Mouse (Mus musculus): ENCODE results near the gene Tex21. TPM values are rescaled to one million over a fixed set of nuclear protein-coding genes. Genes with fewer than 3 reads are reported as not detected.

Tex21 gene
- not detected in 2 replicates for polyA plus RNA-seq (2016; fragmentation: Nextera tagmentation; extraction: Ambion mirVana)

GRCm38 (mm10) chr12:76246646-76247045 is at the start of gene Tex21:
Gene Tex21, minus strand, starts transcription at chr12:76246746.
- Histone ChIP-seq H3K27me3 (ENCODE audit: insufficient read depth, poor library complexity, severe bottlenecking) (no peaks in the 10 kb centered on the region), H3K36me3 (no peaks in the 10 kb centered on the region), H3K9me3 (no peaks in the 10 kb centered on the region), H3K4me3 (no peak within 1 kb of the TSS), H3K4me1 (replicated peaks) (no peaks in the 10 kb centered on the region), H3K27ac (no peak within 1 kb of the TSS)
- no peak for DNase-seq (ENCODE audit: low spot score)
- WGBS, result 85% methylated on average over 6 of the region's 6 CpGs

GRCm38 (mm10) chr12:76293192-76293591 is 46.6 kb upstream of the Tex21 start:
- H3K36me3 ChIP-seq, result peaks cover 93% of the 10 kb centered on the region
- 68% methylated on average over 7 of the region's 7 CpGs for WGBS

GRCm38 (mm10) chr12:76290271-76290670 is 43.7 kb upstream of the Tex21 start:
- H3K4me3 ChIP-seq, result no peak overlapping the region
- no peaks in the 10 kb centered on the region for H3K27me3 ChIP-seq (ENCODE audit: insufficient read depth, poor library complexity, severe bottlenecking)
- no peak overlapping the region for H3K27ac ChIP-seq
- H3K4me1 ChIP-seq (replicated peaks), result peaks cover 18% of the 10 kb centered on the region
- no peaks in the 10 kb centered on the region for H3K9me3 ChIP-seq
- WGBS, result 97% methylated on average over 2 of the region's 2 CpGs
- H3K36me3 ChIP-seq, result peaks cover 70% of the 10 kb centered on the region
- DNase-seq (ENCODE audit: low spot score), result no peak

More at GRCm38 (mm10) chr12:76293192-76293591, 46.6 kb upstream of the Tex21 start:
- H3K9me3 ChIP-seq, result no peaks in the 10 kb centered on the region
- no peak overlapping the region for H3K4me3 ChIP-seq
- H3K27ac ChIP-seq, result no peak overlapping the region
- H3K4me1 ChIP-seq (replicated peaks), result peaks cover 10% of the 10 kb centered on the region
- H3K27me3 ChIP-seq (ENCODE audit: insufficient read depth, poor library complexity, severe bottlenecking), result no peaks in the 10 kb centered on the region
- DNase-seq (ENCODE audit: low spot score), result peak; percentile 59

GRCm38 (mm10) chr12:76289428-76289827 is 42.9 kb upstream of the Tex21 start:
- 96% methylated on average over 12 of the region's 12 CpGs for WGBS
- Histone ChIP-seq H3K27ac (peak overlapping the region; percentile 70), H3K4me1 (replicated peaks) (peaks cover 18% of the 10 kb centered on the region), H3K4me3 (no peak overlapping the region), H3K36me3 (peaks cover 67% of the 10 kb centered on the region), H3K27me3 (ENCODE audit: insufficient read depth, poor library complexity, severe bottlenecking) (no peaks in the 10 kb centered on the region), H3K9me3 (no peaks in the 10 kb centered on the region)
- DNase-seq (ENCODE audit: low spot score), result no peak

GRCm38 (mm10) chr12:76288494-76288893 is 41.9 kb upstream of the Tex21 start:
- no peak for DNase-seq (ENCODE audit: low spot score)
- Histone ChIP-seq H3K27me3 (ENCODE audit: insufficient read depth, poor library complexity, severe bottlenecking) (no peaks in the 10 kb centered on the region), H3K9me3 (no peaks in the 10 kb centered on the region), H3K36me3 (peaks cover 67% of the 10 kb centered on the region), H3K4me1 (replicated peaks) (peaks cover 18% of the 10 kb centered on the region), H3K4me3 (no peak overlapping the region), H3K27ac (peak overlapping the region; percentile 70)
- 77% methylated on average over 5 of the region's 5 CpGs for WGBS

GRCm38 (mm10) chr12:76287986-76288385 is 41.4 kb upstream of the Tex21 start:
- 64% methylated on average over 8 of the region's 8 CpGs for WGBS

GRCm38 (mm10) chr12:76285418-76285817 is 38.9 kb upstream of the Tex21 start:
- peaks cover 18% of the 10 kb centered on the region for H3K4me1 ChIP-seq (replicated peaks)
- no peak overlapping the region for H3K27ac ChIP-seq
- H3K27me3 ChIP-seq (ENCODE audit: insufficient read depth, poor library complexity, severe bottlenecking), result no peaks in the 10 kb centered on the region
- no peak overlapping the region for H3K4me3 ChIP-seq
- 89% methylated on average over 6 of the region's 6 CpGs for WGBS
- peaks cover 70% of the 10 kb centered on the region for H3K36me3 ChIP-seq
- no peaks in the 10 kb centered on the region for H3K9me3 ChIP-seq
- DNase-seq (ENCODE audit: low spot score), result no peak

More at GRCm38 (mm10) chr12:76287986-76288385, 41.4 kb upstream of the Tex21 start:
- no peak overlapping the region for H3K4me3 ChIP-seq
- H3K9me3 ChIP-seq, result no peaks in the 10 kb centered on the region
- DNase-seq (ENCODE audit: low spot score), result no peak
- no peaks in the 10 kb centered on the region for H3K27me3 ChIP-seq (ENCODE audit: insufficient read depth, poor library complexity, severe bottlenecking)
- peaks cover 18% of the 10 kb centered on the region for H3K4me1 ChIP-seq (replicated peaks)
- peaks cover 70% of the 10 kb centered on the region for H3K36me3 ChIP-seq
- peak overlapping the region; percentile 75 for H3K27ac ChIP-seq

GRCm38 (mm10) chr12:76282532-76283173 is 36.1 kb upstream of the Tex21 start:
- H3K27me3 ChIP-seq (ENCODE audit: insufficient read depth, poor library complexity, severe bottlenecking), result no peaks in the 10 kb centered on the region
- H3K9me3 ChIP-seq, result no peaks in the 10 kb centered on the region
- peaks cover 68% of the 10 kb centered on the region for H3K36me3 ChIP-seq
- no peak overlapping the region for H3K4me3 ChIP-seq
- no peak for DNase-seq (ENCODE audit: low spot score)
- peaks cover 3% of the 10 kb centered on the region for H3K4me1 ChIP-seq (replicated peaks)
- no peak overlapping the region for H3K27ac ChIP-seq
- WGBS, result 91% methylated on average over 17 of the region's 17 CpGs

- no peaks in the 10 kb centered on the region for H3K9me3 ChIP-seq
- H3K4me1 ChIP-seq (replicated peaks), result no peaks in the 10 kb centered on the region
- no peak overlapping the region for H3K4me3 ChIP-seq
- H3K27ac ChIP-seq, result peak overlapping the region; percentile 54; the same call in 1 of the 2 replicates
- no peaks in the 10 kb centered on the region for H3K27me3 ChIP-seq (ENCODE audit: insufficient read depth, poor library complexity, severe bottlenecking)
- 85% methylated on average over 4 of the region's 4 CpGs for WGBS
- no peak for DNase-seq (ENCODE audit: low spot score)
- peaks cover 71% of the 10 kb centered on the region for H3K36me3 ChIP-seq
These were observed 35.6 kb upstream of the Tex21 start for GRCm38 (mm10) chr12:76282132-76282531.

- Histone ChIP-seq H3K36me3 (peaks cover 78% of the 10 kb centered on the region), H3K27ac (no peak overlapping the region), H3K27me3 (ENCODE audit: insufficient read depth, poor library complexity, severe bottlenecking) (no peaks in the 10 kb centered on the region), H3K4me1 (replicated peaks) (no peaks in the 10 kb centered on the region), H3K9me3 (no peaks in the 10 kb centered on the region), H3K4me3 (no peak overlapping the region)
- WGBS, result 94% methylated on average over 2 of the region's 2 CpGs
- DNase-seq (ENCODE audit: low spot score), result no peak
These were observed 34.6 kb upstream of the Tex21 start for GRCm38 (mm10) chr12:76281111-76281660.

- no peak for DNase-seq (ENCODE audit: low spot score)
- H3K4me1 ChIP-seq (replicated peaks), result no peaks in the 10 kb centered on the region
- H3K4me3 ChIP-seq, result no peak overlapping the region
- H3K27ac ChIP-seq, result no peak overlapping the region
- peaks cover 76% of the 10 kb centered on the region for H3K36me3 ChIP-seq
- no peaks in the 10 kb centered on the region for H3K9me3 ChIP-seq
- whole genome bisulfite sequencing, result 94% methylated on average over 9 of the region's 9 CpGs
- no peaks in the 10 kb centered on the region for H3K27me3 ChIP-seq (ENCODE audit: insufficient read depth, poor library complexity, severe bottlenecking)
These were observed 34.0 kb upstream of the Tex21 start for GRCm38 (mm10) chr12:76280556-76280955.

- peaks cover 56% of the 10 kb centered on the region for H3K36me3 ChIP-seq
- H3K27ac ChIP-seq, result no peak overlapping the region
- no peaks in the 10 kb centered on the region for H3K4me1 ChIP-seq (replicated peaks)
- H3K4me3 ChIP-seq, result no peak overlapping the region
- no peaks in the 10 kb centered on the region for H3K9me3 ChIP-seq
- DNase-seq (ENCODE audit: low spot score), result no peak
- WGBS, result 82% methylated on average over 6 of the region's 6 CpGs
- no peaks in the 10 kb centered on the region for H3K27me3 ChIP-seq (ENCODE audit: insufficient read depth, poor library complexity, severe bottlenecking)
These were observed 31.7 kb upstream of the Tex21 start for GRCm38 (mm10) chr12:76278209-76278608.

All from hindbrain, embryonic 10.5 days (tissue).